Mouse (Mus musculus) macrophage (primary cell): ENCODE results near the gene Prkci. TPM values are rescaled to one million over a fixed set of nuclear protein-coding genes. Genes with fewer than 3 reads are reported as not detected.

Source experiments
- H3K27ac ChIP-seq: fragments of 350-480 bp; formaldehyde crosslinking; 2 replicates; pipeline ENCODE4 v1.9.0; 2021
- H3K36me3 ChIP-seq: fragments of 350-480 bp; formaldehyde crosslinking; 2 replicates; pipeline ENCODE4 v1.9.0; 2021; ENCODE audit errors: inconsistent target
- H3K4me3 ChIP-seq: fragments of 350-480 bp; formaldehyde crosslinking; 2 replicates; pipeline ENCODE4 v1.9.0; 2021; ENCODE audit errors: inconsistent target
- H3K79me2 ChIP-seq: fragments of 350-480 bp; formaldehyde crosslinking; 2 replicates; pipeline ENCODE4 v1.9.0; 2021; ENCODE audit errors: inconsistent target
- WGBS: methylation state at CpG from one replicate; pipeline ENCODE4 v1.1.7; 2026; ENCODE audit warnings: inconsistent platforms; ENCODE audit not compliant: missing documents; 5-methylcytosine and 5-hydroxymethylcytosine counted together
- polyA plus RNA-seq: library from polyadenylated mRNA; stranded (reverse); fragments of 250-400 nt; gene quantifications from 3 replicates; pipeline ENCODE4 v1.2.4, GENCODE M21; 2018; ENCODE audit warnings: inconsistent platforms

Prkci gene
- polyA plus RNA-seq, 1 experiment from 2014 or later = 13.3 TPM

- H3K4me3 ChIP-seq = no peak overlapping the region
- no peaks in the 10 kb centered on the region; the same call in 1 of the 2 replicates for H3K79me2 ChIP-seq
- H3K27ac ChIP-seq = no peak overlapping the region
- no peaks in the 10 kb centered on the region for H3K36me3 ChIP-seq
- WGBS = 95% methylated on average over 10 of the region's 10 CpGs
These were observed 20.3 kb downstream of the Prkci start for GRCm38 (mm10) chr3:31015682-31016443.

DNA sequence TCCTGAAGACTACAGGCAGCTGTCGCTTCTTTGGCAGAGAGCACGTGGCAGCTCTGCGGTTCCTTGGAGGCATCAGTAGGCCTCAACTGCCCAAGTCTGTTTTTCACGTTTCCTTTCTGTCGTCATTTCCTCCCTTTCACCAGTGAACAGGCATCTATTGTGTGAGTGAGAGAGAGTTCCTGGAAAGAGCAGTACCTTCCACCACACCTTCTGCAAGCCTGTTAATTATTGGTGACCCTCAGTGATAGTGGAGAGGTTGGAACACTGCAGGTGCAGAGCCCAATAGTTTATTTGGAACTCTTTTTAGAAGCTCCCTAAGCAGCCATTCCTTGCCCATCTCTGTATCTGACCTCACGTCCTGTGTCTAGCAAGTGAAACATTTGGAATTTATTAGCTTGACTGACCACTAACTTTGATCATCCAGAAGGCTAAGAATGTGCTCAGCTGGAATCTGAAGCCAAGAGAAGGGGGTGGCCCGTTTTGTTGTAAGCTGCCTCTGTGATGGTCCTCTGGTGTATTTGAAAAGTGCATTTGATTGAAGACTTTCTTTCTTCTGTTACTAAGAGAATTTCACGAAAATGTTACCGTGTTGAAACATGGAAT is 21.1 kb downstream of the Prkci start:
- 70% methylated on average over 9 of the region's 9 CpGs for WGBS

DNA sequence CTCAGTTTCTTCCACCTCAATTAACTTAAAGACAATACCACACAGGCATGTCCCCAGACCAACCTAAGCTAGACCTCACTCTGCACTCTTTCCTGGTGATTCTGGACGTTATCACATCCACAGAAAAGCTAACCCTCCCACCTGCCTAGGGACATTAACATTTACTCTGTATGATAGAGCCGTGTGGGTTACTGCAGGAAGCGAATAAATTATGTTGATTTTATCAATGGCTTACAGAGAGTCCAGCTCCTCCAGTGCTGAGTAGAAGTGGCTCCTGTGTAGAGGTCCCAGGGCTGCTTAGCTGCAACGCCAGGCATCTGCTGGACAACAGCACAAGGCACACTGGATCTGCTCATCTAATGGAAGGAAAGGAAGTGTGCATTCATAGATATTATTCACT is 22.1 kb downstream of the Prkci start:
- H3K36me3 ChIP-seq = no peaks in the 10 kb centered on the region
- 72% methylated on average over 4 of the region's 4 CpGs for WGBS

More for the DNA sequence above, 21.1 kb downstream of the Prkci start:
- Histone ChIP-seq H3K4me3 (no peak overlapping the region), H3K36me3 (no peaks in the 10 kb centered on the region), H3K27ac (no peak overlapping the region), H3K79me2 (no peaks in the 10 kb centered on the region; the same call in 1 of the 2 replicates)

DNA sequence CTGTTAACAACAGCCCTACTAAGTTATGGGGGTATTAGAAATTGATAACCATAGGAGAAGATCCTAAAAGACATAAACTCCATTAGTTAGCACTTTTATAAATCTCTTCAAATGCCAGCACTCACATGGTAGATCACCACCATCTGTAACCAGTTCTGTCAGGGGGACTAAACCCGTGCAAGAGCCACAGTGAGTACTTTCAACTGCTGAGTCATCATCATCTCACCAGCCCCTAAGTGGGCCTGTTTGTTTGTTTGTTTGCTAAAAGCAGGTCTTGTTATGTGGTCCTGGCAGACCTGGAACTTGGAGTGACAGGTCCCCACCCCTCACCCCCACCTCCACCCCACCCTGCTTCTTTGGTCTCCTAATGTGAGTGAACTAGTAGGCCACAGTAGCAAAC is 23.7 kb downstream of the Prkci start:
- no peaks in the 10 kb centered on the region for H3K36me3 ChIP-seq
- no peak overlapping the region for H3K4me3 ChIP-seq
- no peak overlapping the region for H3K27ac ChIP-seq
- 92% methylated on average over 1 of the region's 1 CpGs for WGBS
- H3K79me2 ChIP-seq = no peaks in the 10 kb centered on the region; the same call in 1 of the 2 replicates

More for the DNA sequence above, 22.1 kb downstream of the Prkci start:
- H3K27ac ChIP-seq = no peak overlapping the region
- H3K4me3 ChIP-seq = no peak overlapping the region
- H3K79me2 ChIP-seq = no peaks in the 10 kb centered on the region; the same call in 1 of the 2 replicates

GRCm38 (mm10) chr3:31019793-31020447 is 24.4 kb downstream of the Prkci start:
- Histone ChIP-seq H3K79me2 (no peaks in the 10 kb centered on the region; the same call in 1 of the 2 replicates), H3K27ac (no peak overlapping the region), H3K4me3 (no peak overlapping the region), H3K36me3 (no peaks in the 10 kb centered on the region)
- WGBS = 95% methylated on average over 5 of the region's 5 CpGs

DNA sequence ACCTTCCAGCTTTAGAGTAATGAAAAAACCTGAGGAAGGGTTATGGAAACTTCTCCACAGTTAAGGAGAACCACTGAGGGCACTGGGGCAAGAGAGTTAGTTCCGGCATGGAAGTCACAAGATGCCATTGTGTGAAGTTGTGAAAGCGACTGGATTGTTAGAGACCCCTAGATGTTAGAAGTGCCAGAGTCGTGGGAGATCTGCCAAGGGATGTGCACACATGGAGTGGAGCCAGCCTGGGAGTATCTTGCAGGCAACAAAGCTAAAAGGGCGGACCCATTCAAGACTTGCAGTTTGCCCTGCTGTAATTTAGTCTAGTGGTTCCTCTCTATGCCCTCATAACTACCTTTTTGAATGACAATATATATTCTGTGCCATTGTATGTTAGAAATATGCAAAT is 25.1 kb downstream of the Prkci start:
- Histone ChIP-seq H3K79me2 (no peaks in the 10 kb centered on the region), H3K27ac (no peak overlapping the region), H3K36me3 (no peaks in the 10 kb centered on the region), H3K4me3 (no peak overlapping the region)
- WGBS = 84% methylated on average over 4 of the region's 4 CpGs

DNA sequence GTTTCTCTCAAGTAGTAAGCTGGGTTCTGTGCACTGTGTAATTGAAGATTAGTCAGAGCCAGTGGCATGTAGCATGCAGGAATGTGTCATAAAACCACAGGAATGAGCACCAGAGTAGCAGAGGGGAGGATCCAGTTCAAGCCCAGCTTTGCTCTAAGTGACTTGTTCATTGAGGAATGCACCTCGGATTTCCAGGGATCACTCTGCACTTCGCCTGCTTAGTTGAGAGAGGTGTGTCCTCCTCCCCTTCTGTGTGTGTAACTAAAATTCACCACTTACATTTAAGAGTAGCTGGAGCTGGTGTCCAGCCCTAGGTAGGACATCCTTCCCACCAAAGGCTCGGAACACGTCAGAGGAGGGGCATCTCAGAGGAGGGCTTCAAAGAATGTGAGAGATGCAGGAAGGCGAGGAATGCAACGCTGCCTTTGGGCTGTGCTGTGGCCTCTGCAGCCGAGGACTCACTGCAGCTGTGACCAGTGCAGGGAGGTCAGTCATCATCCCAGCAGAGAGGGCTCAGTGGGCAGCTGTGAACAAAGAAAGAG is 27.4 kb downstream of the Prkci start:
- no peaks in the 10 kb centered on the region for H3K79me2 ChIP-seq
- H3K27ac ChIP-seq = no peak overlapping the region
- H3K4me3 ChIP-seq = no peak overlapping the region
- WGBS = 96% methylated on average over 7 of the region's 7 CpGs
- H3K36me3 ChIP-seq = no peaks in the 10 kb centered on the region

DNA sequence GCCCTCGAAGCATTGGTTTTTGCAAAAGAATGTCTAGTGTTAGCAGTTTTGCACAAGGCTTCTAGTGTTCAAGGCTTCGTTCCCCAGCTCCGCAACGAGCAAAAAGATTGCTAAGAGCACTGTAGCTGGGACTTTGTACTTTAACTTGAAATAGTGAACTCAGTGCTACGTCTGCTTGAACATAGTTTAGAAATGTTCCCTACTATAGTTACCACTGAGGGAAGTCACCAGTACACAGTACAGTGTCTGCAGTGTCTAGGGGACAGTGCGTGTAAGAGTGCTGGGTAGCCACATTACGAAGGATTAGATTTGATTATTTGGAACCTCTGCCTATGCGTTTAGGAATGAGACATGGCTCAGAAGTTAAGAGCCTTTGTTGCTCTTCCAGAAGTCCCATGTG is 32.2 kb downstream of the Prkci start:
- Histone ChIP-seq H3K4me3 (no peak overlapping the region), H3K36me3 (no peaks in the 10 kb centered on the region), H3K27ac (no peak overlapping the region), H3K79me2 (no peaks in the 10 kb centered on the region)
- 94% methylated on average over 8 of the region's 8 CpGs for WGBS

GRCm38 (mm10) chr3:31031621-31032020 is 36.1 kb downstream of the Prkci start:
- WGBS = 98% methylated on average over 9 of the region's 9 CpGs
- no peak overlapping the region for H3K27ac ChIP-seq
- no peak overlapping the region for H3K4me3 ChIP-seq
- no peaks in the 10 kb centered on the region for H3K36me3 ChIP-seq
- no peaks in the 10 kb centered on the region for H3K79me2 ChIP-seq

DNA sequence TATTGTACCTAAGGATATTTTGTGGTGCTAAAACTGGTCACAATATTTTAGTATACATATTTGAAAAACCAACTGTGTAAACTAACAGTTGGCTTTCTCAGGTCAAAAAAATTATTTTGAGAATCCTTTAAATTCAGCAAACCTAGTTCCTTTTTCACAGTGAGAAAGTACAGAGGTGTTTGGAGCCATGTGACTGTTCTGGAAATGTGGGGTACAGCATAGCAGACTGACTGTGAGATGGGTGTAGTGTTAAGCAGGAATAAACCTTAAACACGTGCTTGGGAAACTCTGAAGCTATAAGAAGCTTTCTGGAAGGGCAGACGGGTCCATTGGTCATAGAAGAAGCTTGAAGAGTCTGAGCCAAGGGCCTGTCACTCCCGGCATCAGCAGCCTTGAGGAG is 38.1 kb downstream of the Prkci start:
- H3K27ac ChIP-seq = no peak overlapping the region
- H3K79me2 ChIP-seq = no peaks in the 10 kb centered on the region
- H3K4me3 ChIP-seq = no peak overlapping the region
- 0 out of 2 replicates have a peak, but pooled peaks cover 4% of the 10 kb centered on the region for H3K36me3 ChIP-seq
- WGBS = 96% methylated on average over 3 of the region's 3 CpGs

DNA sequence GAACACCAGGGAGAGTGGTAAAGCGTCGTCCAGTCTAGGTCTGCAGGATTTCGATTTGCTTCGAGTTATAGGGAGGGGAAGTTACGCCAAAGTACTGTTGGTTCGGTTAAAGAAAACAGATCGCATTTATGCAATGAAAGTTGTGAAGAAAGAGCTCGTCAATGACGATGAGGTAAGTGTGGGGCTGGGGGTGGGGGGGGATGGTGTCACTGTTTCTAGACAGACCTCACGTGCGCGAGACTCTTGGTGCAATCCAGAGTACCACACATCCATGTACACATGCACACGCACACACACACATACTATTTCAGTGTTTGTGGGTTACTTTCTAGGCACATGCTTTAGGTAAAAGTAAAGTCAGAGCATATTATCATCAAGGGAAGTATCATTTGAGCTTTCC is 42.3 kb downstream of the Prkci start:
- Histone ChIP-seq H3K36me3 (0 out of 2 replicates have a peak, but pooled peaks cover 4% of the 10 kb centered on the region), H3K4me3 (no peak overlapping the region), H3K27ac (no peak overlapping the region), H3K79me2 (no peaks in the 10 kb centered on the region)
- WGBS = 88% methylated on average over 13 of the region's 13 CpGs

DNA sequence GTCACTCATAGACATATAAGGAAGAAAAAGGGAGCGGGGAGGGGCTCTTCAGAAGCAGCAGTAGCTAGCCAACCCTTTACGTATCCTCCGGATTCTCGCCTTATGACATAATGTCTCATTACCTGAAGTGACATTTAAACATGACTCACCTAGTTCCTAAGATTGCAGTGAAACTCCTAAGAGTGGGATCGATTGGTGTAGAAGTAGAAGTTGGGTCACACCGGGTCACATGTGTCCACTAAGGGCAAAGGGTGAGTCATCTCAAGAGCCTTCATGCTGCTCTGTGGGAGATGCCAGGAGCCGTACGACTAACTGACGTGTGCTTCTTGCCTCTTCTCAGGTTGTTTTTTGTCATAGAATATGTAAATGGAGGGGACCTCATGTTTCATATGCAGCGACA is 43.1 kb downstream of the Prkci start:
- Histone ChIP-seq H3K36me3 (0 out of 2 replicates have a peak, but pooled peaks cover 4% of the 10 kb centered on the region), H3K27ac (no peak overlapping the region), H3K79me2 (no peaks in the 10 kb centered on the region), H3K4me3 (no peak overlapping the region)
- 92% methylated on average over 10 of the region's 10 CpGs for WGBS

- no peak overlapping the region for H3K27ac ChIP-seq
- no peak overlapping the region for H3K4me3 ChIP-seq
- 0 out of 2 replicates have a peak, but pooled peaks cover 4% of the 10 kb centered on the region for H3K36me3 ChIP-seq
- WGBS = 76% methylated on average over 2 of the region's 2 CpGs
- no peaks in the 10 kb centered on the region for H3K79me2 ChIP-seq
These were observed 47.4 kb downstream of the Prkci start for GRCm38 (mm10) chr3:31042992-31043391.

DNA sequence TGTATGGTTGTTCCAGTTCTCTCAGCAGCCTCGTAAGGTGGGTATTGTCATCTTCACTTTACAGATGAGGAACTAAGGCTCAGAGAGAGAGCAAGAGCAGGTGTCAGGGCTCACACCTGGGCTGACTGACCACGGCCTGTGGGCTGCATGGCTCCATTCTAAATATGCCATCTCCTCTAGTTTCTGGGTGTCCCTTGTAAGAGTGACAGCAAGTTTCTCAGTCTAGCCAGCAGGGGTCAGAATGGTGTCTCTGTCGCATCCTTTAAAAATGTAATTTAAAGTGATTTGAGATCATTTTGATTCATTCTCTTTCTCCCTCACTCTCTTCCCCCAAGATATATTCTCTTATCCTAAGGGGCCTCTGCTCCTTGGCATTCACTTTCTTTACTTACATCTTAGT is 51.7 kb downstream of the Prkci start:
- Histone ChIP-seq H3K36me3 (peaks cover 8% of the 10 kb centered on the region; the same call in 1 of the 2 replicates), H3K4me3 (no peak overlapping the region), H3K27ac (no peak overlapping the region), H3K79me2 (no peaks in the 10 kb centered on the region)
- WGBS = 72% methylated on average over 3 of the region's 3 CpGs
